Mouse (Mus musculus) myocyte (in vitro differentiated cells): ENCODE results near the gene Prkag1. TPM values are rescaled to one million over a fixed set of nuclear protein-coding genes. Genes with fewer than 3 reads are reported as not detected.

Experiments
- H3K27me3 ChIP-seq: one replicate; pipeline ENCODE4 v1.6.1; 2011; ENCODE audit not compliant: control insufficient read depth, insufficient read depth, insufficient read length
- H3K36me3 ChIP-seq: one replicate; pipeline ENCODE4 v1.6.1; 2011; ENCODE audit not compliant: control insufficient read depth, insufficient read depth
- H3K4me2 ChIP-seq: one replicate; pipeline ENCODE4 v1.6.1; 2011; ENCODE audit warnings: low read depth, control low read depth
- H3K4me3 ChIP-seq: one replicate; pipeline ENCODE4 v1.5.1; 2011; ENCODE audit warnings: mild to moderate bottlenecking, control low read depth, moderate library complexity
- H3K79me2 ChIP-seq: one replicate; pipeline ENCODE4 v1.6.1; 2011; ENCODE audit not compliant: control insufficient read depth, insufficient read depth
- H3ac ChIP-seq: one replicate; pipeline ENCODE4 v1.6.1; 2011; ENCODE audit not compliant: control insufficient read depth, insufficient read length
- CEBPB ChIP-seq: IDR thresholded peaks from 2 replicates; pipeline ENCODE4 v1.6.1; 2011; ENCODE audit warnings: mild to moderate bottlenecking, moderate library complexity; ENCODE audit not compliant: poor library complexity, insufficient read depth, severe bottlenecking
- E2F4 ChIP-seq: IDR thresholded peaks from one replicate; pipeline ENCODE4 v1.6.1; 2011; ENCODE audit warnings: mild to moderate bottlenecking, control low read depth, moderate library complexity; ENCODE audit not compliant: insufficient read depth
- MAX ChIP-seq: IDR thresholded peaks from one replicate; pipeline ENCODE4 v1.6.1; 2011; ENCODE audit warnings: low read depth, mild to moderate bottlenecking, control low read depth
- MYOD1 ChIP-seq, 3 experiments: IDR thresholded peaks; one replicate each; pipeline ENCODE4 v1.6.1; 2011; ENCODE audit warnings: control low read depth in 2 of 3, low read depth in 2 of 3, mild to moderate bottlenecking in 2 of 3, moderate library complexity in 1 of 3; ENCODE audit not compliant: insufficient read length in 2 of 3, control insufficient read depth in 1 of 3
- MYOG ChIP-seq, 3 experiments: IDR thresholded peaks; one replicate each; pipeline ENCODE4 v1.6.1; 2011; ENCODE audit warnings: control low read depth in 2 of 3, low read depth in 2 of 3, mild to moderate bottlenecking in 2 of 3; ENCODE audit not compliant: insufficient read length in 2 of 3, control insufficient read depth in 1 of 3, insufficient read depth in 1 of 3
- POLR2A ChIP-seq: IDR thresholded peaks from one replicate; pipeline ENCODE4 v1.6.1; 2011; ENCODE audit warnings: low read depth, mild to moderate bottlenecking, control low read depth, moderate library complexity; ENCODE audit not compliant: insufficient read length
- POLR2AphosphoS2 ChIP-seq: IDR thresholded peaks from one replicate; pipeline ENCODE4 v1.6.1; 2011; ENCODE audit warnings: low read depth, control low read depth; ENCODE audit not compliant: insufficient read length
- REST ChIP-seq: IDR thresholded peaks from one replicate; pipeline ENCODE4 v1.6.1; 2011; ENCODE audit warnings: mild to moderate bottlenecking, control low read depth, moderate library complexity; ENCODE audit not compliant: insufficient read depth, insufficient read length
- SRF ChIP-seq: IDR thresholded peaks from one replicate; pipeline ENCODE4 v1.6.1; 2011; ENCODE audit warnings: low read depth; ENCODE audit not compliant: control insufficient read depth, insufficient read length
- TCF12 ChIP-seq: IDR thresholded peaks from one replicate; pipeline ENCODE4 v1.6.1; 2011; ENCODE audit warnings: mild to moderate bottlenecking, control low read depth; ENCODE audit not compliant: poor library complexity, insufficient read depth, severe bottlenecking
- TCF3 ChIP-seq: IDR thresholded peaks from one replicate; pipeline ENCODE4 v1.6.1; 2011; ENCODE audit warnings: low read depth, control low read depth; ENCODE audit not compliant: insufficient read length
- USF1 ChIP-seq: IDR thresholded peaks from one replicate; pipeline ENCODE4 v1.6.1; 2011; ENCODE audit warnings: low read depth, mild to moderate bottlenecking, control low read depth, moderate library complexity
- polyA plus RNA-seq: library from polyadenylated mRNA; unstranded; fragments of >200 nt; fragmentation: generic; extraction: Trizol; gene quantifications from one replicate; pipeline ENCODE4 v1.2.1, GENCODE M21; 2012; ENCODE audit warnings: missing spikeins

The Prkag1 gene
- polyA plus RNA-seq, 1 experiment, result 99.7 TPM

- TF ChIP-seq REST (no peak), MYOG (IDR thresholded peaks at IDR 0.05; ENCODE audit: control insufficient read depth in 1 of 3, insufficient read depth in 1 of 3, insufficient read length in 2 of 3, low read depth in 2 of 3) (no peak), MYOD1 (IDR thresholded peaks at IDR 0.05; ENCODE audit: control insufficient read depth in 1 of 3, insufficient read length in 2 of 3, low read depth in 2 of 3) (no peak), TCF12 (no peak), CEBPB (no peak), USF1 (no peak), E2F4 (no peak), TCF3 (no peak), SRF (no peak), MAX (no peak), POLR2AphosphoS2 (no peak), POLR2A (no peak)
- Histone ChIP-seq H3ac (no peak overlapping the region), H3K36me3 (peaks cover 66% of the 10 kb centered on the region), H3K4me2 (no peak overlapping the region), H3K27me3 (no peaks in the 10 kb centered on the region), H3K79me2 (peaks cover 14% of the 10 kb centered on the region), H3K4me3 (no peak overlapping the region)
Observed at GRCm38 (mm10) chr15:98852733-98853132, 21.4 kb upstream of the Prkag1 start.

- no peak overlapping the region for H3K4me3 ChIP-seq
- no peak overlapping the region for H3K4me2 ChIP-seq
- TF ChIP-seq REST (no peak), E2F4 (no peak), CEBPB (no peak), POLR2A (no peak), USF1 (no peak), TCF12 (no peak), MYOD1 (IDR thresholded peaks at IDR 0.05; ENCODE audit: control insufficient read depth in 1 of 3, insufficient read length in 2 of 3, low read depth in 2 of 3) (no peak), POLR2AphosphoS2 (no peak), TCF3 (no peak), SRF (no peak), MAX (no peak), MYOG (IDR thresholded peaks at IDR 0.05; ENCODE audit: control insufficient read depth in 1 of 3, insufficient read depth in 1 of 3, insufficient read length in 2 of 3, low read depth in 2 of 3) (no peak)
- H3K36me3 ChIP-seq, result peaks cover 66% of the 10 kb centered on the region
- H3ac ChIP-seq, result no peak overlapping the region
- peaks cover 14% of the 10 kb centered on the region for H3K79me2 ChIP-seq
- no peaks in the 10 kb centered on the region for H3K27me3 ChIP-seq
Observed at GRCm38 (mm10) chr15:98852071-98852470, 20.8 kb upstream of the Prkag1 start.

- no peak overlapping the region for H3K4me2 ChIP-seq
- no peak overlapping the region for H3K4me3 ChIP-seq
- H3K36me3 ChIP-seq, result peaks cover 59% of the 10 kb centered on the region
- H3K27me3 ChIP-seq, result no peaks in the 10 kb centered on the region
- TF ChIP-seq MYOG (IDR thresholded peaks at IDR 0.05; ENCODE audit: control insufficient read depth in 1 of 3, insufficient read depth in 1 of 3, insufficient read length in 2 of 3, low read depth in 2 of 3) (no peak), MAX (no peak), POLR2AphosphoS2 (no peak), POLR2A (no peak), TCF3 (no peak), TCF12 (no peak), MYOD1 (IDR thresholded peaks at IDR 0.05; ENCODE audit: control insufficient read depth in 1 of 3, insufficient read length in 2 of 3, low read depth in 2 of 3) (no peak), USF1 (no peak), CEBPB (no peak), E2F4 (no peak), SRF (no peak), REST (no peak)
- H3ac ChIP-seq, result no peak overlapping the region
- peaks cover 14% of the 10 kb centered on the region for H3K79me2 ChIP-seq
Observed at GRCm38 (mm10) chr15:98851229-98851818, 20.0 kb upstream of the Prkag1 start.

GRCm38 (mm10) chr15:98850668-98851067 lies 19.3 kb upstream of the Prkag1 start:
- no peaks in the 10 kb centered on the region for H3K27me3 ChIP-seq
- TF ChIP-seq E2F4, result no peak
- TF ChIP-seq MYOD1 (IDR thresholded peaks at IDR 0.05; ENCODE audit: control insufficient read depth in 1 of 3, insufficient read length in 2 of 3, low read depth in 2 of 3), result no peak
- TF ChIP-seq REST, result no peak
- no peak for TF ChIP-seq CEBPB
- no peak for TF ChIP-seq MYOG (IDR thresholded peaks at IDR 0.05; ENCODE audit: control insufficient read depth in 1 of 3, insufficient read depth in 1 of 3, insufficient read length in 2 of 3, low read depth in 2 of 3)
- TF ChIP-seq TCF12, result no peak
- TF ChIP-seq USF1, result no peak
- TF ChIP-seq POLR2AphosphoS2, result no peak
- H3K4me3 ChIP-seq, result no peak overlapping the region
- peaks cover 14% of the 10 kb centered on the region for H3K79me2 ChIP-seq
- H3K4me2 ChIP-seq, result no peak overlapping the region
- no peak overlapping the region for H3ac ChIP-seq
- H3K36me3 ChIP-seq, result peaks cover 55% of the 10 kb centered on the region
